Mouse (Mus musculus): Measurements from ENCODE around the gene Atp5f1.

Atp5f1 gene

GRCm38 (mm10) chr3:105931095-105931494 lies 28.8 kb downstream of the Atp5f1 start:
- no peak for DNase-seq (ENCODE audit: low spot score in 2 of 2)

- no peak for DNase-seq (ENCODE audit: low spot score in 2 of 2)
These were observed 30.1 kb downstream of the Atp5f1 start for GRCm38 (mm10) chr3:105929821-105930220.

- no peak for DNase-seq (ENCODE audit: low spot score in 2 of 2)
These were observed 31.1 kb downstream of the Atp5f1 start for GRCm38 (mm10) chr3:105928781-105929180.

GRCm38 (mm10) chr3:105928195-105928569 lies 31.7 kb downstream of the Atp5f1 start:
- no peak for DNase-seq (ENCODE audit: low spot score in 2 of 2)

GRCm38 (mm10) chr3:105927561-105928194 lies 32.2 kb downstream of the Atp5f1 start:
- DNase-seq (ENCODE audit: low spot score in 2 of 2) = peak in 1 of 2 experiments; percentile 56

- DNase-seq (ENCODE audit: low spot score in 2 of 2) = peak in 1 of 2 experiments; percentile 30
These were observed 35.3 kb downstream of the Atp5f1 start for GRCm38 (mm10) chr3:105924616-105925015.

GRCm38 (mm10) chr3:105921959-105922358 lies 37.9 kb downstream of the Atp5f1 start:
- DNase-seq (ENCODE audit: low spot score in 2 of 2) = no peak

- peak in 1 of 2 experiments; percentile 10 for DNase-seq (ENCODE audit: low spot score in 2 of 2)
These were observed 39.2 kb downstream of the Atp5f1 start for GRCm38 (mm10) chr3:105920743-105921142.

- no peak for DNase-seq (ENCODE audit: low spot score in 2 of 2)
These were observed 41.5 kb downstream of the Atp5f1 start for GRCm38 (mm10) chr3:105918355-105918745.

GRCm38 (mm10) chr3:105917656-105918354 lies 42.1 kb downstream of the Atp5f1 start:
- DNase-seq (ENCODE audit: low spot score in 2 of 2) = no peak

- peak in 1 of 2 experiments; percentile 6 for DNase-seq (ENCODE audit: low spot score in 2 of 2)
These were observed 43.4 kb downstream of the Atp5f1 start for GRCm38 (mm10) chr3:105916455-105916854.

- DNase-seq (ENCODE audit: low spot score in 2 of 2) = no peak
These were observed 44.6 kb downstream of the Atp5f1 start for GRCm38 (mm10) chr3:105915281-105915680.

- DNase-seq (ENCODE audit: low spot score in 2 of 2) = peak in 1 of 2 experiments; percentile 9
These were observed 45.8 kb downstream of the Atp5f1 start for GRCm38 (mm10) chr3:105913839-105914681.

GRCm38 (mm10) chr3:105912097-105912880 lies 47.6 kb downstream of the Atp5f1 start:
- DNase-seq (ENCODE audit: low spot score in 2 of 2) = no peak

GRCm38 (mm10) chr3:105910519-105911190 lies 49.2 kb downstream of the Atp5f1 start:
- no peak for DNase-seq (ENCODE audit: low spot score in 2 of 2)

- DNase-seq (ENCODE audit: low spot score in 2 of 2) = no peak
These were observed 50.9 kb downstream of the Atp5f1 start for GRCm38 (mm10) chr3:105908976-105909375.

- no peak for DNase-seq (ENCODE audit: low spot score in 2 of 2)
These were observed 51.8 kb downstream of the Atp5f1 start for GRCm38 (mm10) chr3:105907956-105908655.

GRCm38 (mm10) chr3:105904721-105905120 lies 55.2 kb downstream of the Atp5f1 start:
- no peak for DNase-seq (ENCODE audit: low spot score in 2 of 2)

GRCm38 (mm10) chr3:105904213-105904612 lies 55.7 kb downstream of the Atp5f1 start:
- DNase-seq (ENCODE audit: low spot score in 2 of 2) = no peak

- DNase-seq (ENCODE audit: low spot score in 2 of 2) = no peak
These were observed 58.4 kb downstream of the Atp5f1 start for GRCm38 (mm10) chr3:105901468-105901867.
